Mouse (Mus musculus): Measurements from ENCODE around the gene Hist2h2aa2.
"Not testable (repeated sequence)": the region's sequence is repeated elsewhere in the genome, so short reads cannot be mapped to it uniquely, and the experiment has no call there.

Gene Hist2h2aa2

DNA sequence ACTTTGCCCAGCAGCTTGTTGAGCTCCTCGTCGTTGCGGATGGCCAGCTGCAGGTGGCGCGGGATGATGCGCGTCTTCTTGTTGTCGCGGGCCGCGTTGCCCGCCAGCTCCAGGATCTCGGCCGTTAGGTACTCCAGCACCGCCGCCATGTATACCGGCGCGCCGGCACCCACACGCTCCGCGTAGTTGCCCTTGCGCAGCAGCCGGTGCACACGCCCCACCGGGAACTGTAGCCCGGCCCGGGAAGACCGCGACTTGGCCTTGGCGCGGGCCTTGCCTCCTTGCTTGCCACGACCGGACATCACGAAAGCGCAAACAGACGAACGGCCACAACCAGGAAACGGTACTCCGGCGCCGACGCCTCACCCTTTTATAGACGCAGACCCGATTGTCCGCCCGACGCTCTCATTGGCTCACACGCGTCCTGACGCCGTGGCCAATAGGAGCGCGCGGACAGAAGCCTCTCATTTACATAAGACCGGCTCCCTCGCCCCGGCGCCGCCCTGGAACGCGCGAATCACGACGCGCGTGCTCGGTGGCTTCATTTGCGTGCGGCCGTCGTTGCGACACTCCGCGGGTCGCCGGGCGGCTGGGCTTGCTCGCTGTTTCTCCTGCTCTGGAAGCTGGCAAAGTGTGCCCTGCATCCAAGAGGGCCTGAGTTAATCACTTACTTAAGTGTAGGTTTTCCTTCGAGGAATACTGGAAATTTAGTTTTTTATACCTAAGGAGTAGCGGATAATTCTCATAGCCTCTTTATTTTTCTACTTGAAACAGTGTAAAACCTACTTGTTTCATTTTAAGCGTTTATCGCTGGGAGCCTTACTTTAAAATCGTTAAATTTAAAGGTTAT is at the start of gene Hist2h2aa2:
Gene Hist2h2aa2 (minus strand): TSS at position 328 of the 850 bp plus-strand sequence.
- DNase-seq: peak; percentile 95 to 100

DNA sequence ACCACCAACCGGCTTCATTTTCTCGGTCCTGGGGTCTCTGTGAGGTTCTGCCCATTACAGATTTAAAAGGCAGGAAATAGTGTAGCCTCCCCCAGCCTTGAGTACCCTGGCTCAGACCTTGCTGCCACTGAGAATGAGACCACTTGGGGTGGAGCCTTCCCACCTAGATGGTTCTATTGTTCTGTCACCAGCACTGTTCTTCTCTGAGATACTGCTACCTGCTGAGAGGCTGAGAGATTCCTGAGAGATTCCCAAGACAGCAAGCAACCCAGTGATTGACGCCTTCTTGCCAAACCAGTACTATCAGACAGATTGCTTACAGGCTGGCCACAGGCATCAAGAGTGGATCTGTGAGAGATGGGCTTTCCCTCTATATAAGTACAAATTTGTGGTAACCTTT is 49.1 kb upstream of the Hist2h2aa2 start:
- no peak for DNase-seq

DNA sequence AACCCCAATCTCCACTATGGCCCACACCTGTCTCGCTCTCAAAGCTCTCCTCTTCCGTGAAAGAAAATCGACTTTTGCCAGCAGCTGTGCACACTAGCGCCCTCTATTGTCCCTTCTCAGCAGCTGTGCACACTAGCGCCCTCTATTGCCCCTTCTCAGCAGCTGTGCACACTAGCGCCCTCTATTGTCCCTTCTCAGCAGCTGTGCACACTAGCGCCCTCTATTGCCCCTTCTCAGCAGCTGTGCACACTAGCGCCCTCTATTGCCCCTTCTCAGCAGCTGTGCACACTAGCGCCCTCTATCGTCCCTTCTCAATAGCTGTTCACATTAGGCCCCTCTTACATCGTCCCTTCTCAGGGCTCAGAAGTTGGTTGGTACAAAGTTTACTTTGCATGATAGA is 47.3 kb upstream of the Hist2h2aa2 start:
- DNase-seq: not testable (repeated sequence)

DNA sequence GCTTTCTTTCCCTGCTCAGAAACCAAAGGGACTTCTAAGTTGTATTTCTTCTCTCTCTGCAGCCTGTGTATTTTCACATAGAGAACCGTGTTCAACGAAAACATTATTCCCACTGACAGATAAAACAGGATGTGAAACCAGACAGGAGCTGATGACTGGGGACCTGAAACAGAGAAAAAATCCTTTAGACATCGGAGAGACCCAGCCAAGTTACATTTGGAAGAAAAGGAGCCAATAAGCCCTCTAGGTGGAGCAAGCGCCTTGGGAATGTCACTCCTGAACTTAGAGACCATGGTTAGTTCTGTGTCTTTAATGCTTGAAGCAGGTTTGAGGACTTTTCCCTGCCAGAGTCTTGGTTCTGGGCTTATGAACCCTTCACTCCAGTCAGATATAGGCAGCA is 44.4 kb upstream of the Hist2h2aa2 start:
- no peak for DNase-seq

DNA sequence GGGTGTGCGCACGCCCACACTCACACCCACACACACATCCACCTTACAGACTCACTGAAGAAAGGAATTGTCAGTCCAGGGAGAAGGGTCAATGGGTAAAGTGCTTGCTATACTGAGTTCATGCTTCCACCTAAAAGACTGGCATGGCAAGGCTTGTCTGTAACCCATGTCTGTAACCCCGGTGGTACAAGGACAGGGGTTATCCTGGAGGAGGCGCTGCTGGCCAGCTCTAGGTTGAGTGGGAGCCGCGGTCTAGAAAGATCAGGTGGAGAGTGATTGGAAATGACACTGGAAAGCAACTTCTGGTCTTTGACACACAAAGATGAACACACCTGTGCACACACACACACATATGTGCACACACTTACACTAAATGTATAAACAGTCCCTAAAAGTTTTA is 40.6 kb upstream of the Hist2h2aa2 start:
- DNase-seq: no peak

DNA sequence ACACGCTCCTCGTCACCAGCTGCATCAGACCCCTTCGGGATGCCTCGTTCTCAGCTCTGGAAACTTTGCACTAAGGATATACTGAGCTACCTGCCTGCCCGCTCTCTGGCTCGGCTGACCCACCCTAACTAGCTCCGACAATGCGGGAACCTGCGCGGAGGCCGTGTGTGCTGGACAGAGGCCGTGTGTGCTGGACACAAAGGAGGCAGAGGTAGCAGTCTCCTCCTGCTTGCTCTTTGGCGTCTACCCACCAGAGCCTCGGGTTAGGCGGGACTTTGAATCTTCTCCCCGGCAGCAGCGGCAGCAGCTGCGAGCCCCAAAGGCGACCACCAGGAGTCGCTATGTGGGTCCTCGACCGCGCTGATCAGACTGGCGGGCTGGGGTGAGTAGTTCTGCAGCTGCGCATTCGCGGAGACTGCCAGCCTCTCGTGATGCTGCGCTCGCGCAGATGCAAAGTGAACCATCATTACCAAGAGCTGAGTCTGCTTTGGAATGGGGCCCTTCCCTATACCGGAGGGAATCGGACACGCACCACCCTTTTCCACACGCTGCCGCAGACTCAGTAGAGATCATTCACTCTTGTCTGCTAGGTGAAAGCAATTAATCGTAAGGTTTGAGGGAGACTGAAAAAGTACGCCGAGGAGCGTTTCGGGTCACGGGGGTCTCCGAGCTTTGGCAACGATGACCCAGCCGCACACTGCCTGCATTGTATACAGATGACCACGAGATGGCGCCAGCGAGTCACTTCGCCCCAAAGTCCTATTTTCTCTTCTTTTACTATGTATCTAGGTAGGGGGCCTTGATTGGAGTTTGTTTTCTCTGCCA is 37.9 kb upstream of the Hist2h2aa2 start:
- peak; percentile 88 for DNase-seq

DNA sequence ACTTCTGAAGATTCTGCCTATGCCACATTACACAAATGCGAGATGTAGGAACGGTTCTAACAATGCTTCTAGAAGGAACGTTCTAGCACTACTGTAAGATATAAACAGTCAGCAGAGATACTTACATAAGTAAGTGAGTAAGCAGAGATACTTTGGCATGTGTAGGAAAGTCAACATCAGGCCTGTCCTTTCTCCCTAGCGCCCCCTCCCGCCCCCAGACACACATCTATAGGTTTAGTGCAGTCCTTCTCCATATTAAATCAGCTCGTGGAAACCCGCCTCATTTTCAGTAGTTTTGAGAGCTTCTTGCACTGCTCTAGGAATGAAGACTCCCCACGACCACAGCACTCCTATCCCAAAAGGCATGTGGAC is 37.3 kb upstream of the Hist2h2aa2 start:
- DNase-seq: peak in 1 of 2 experiments; percentile 32

DNA sequence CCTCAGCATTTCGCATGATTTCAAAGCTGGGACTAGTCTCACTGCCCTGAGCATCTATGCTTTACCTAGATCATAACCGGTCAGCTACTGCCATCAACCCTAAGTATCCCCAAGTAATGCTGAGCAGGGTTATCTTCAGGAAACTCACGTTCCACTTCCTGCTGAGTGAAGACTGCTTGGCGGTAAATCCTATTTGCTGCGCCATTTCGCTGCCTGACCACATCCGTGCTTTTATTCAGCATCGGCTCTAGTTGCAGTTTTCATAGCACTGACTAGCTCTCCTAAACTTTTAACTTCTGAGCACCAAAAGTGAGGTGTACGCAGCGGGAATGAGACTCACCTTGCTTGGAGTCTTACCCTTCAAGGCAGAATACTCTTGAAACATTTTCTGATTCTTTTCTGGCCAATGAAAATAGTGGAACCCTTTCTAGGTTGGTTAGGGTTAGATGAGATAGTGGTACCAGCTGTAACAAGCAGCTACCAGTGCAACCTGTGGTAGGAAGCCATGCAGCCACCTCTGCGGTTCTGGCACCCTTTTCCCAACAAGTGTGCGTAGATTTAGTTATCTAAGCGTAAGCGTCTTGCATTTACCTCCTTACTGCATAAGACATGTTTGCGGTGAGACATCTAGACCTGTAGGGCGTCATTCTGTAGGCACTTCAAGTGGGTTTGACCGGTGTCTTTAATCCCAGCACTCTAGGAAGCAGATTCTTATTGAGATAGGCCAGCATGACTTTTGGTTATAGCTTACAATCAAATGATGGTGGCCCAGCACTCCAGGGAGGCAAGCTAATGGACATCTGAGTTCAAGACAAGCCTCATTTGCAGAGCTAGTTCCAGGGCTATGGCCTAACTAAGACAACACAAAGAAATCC is 33.8 kb upstream of the Hist2h2aa2 start:
- no peak for DNase-seq

DNA sequence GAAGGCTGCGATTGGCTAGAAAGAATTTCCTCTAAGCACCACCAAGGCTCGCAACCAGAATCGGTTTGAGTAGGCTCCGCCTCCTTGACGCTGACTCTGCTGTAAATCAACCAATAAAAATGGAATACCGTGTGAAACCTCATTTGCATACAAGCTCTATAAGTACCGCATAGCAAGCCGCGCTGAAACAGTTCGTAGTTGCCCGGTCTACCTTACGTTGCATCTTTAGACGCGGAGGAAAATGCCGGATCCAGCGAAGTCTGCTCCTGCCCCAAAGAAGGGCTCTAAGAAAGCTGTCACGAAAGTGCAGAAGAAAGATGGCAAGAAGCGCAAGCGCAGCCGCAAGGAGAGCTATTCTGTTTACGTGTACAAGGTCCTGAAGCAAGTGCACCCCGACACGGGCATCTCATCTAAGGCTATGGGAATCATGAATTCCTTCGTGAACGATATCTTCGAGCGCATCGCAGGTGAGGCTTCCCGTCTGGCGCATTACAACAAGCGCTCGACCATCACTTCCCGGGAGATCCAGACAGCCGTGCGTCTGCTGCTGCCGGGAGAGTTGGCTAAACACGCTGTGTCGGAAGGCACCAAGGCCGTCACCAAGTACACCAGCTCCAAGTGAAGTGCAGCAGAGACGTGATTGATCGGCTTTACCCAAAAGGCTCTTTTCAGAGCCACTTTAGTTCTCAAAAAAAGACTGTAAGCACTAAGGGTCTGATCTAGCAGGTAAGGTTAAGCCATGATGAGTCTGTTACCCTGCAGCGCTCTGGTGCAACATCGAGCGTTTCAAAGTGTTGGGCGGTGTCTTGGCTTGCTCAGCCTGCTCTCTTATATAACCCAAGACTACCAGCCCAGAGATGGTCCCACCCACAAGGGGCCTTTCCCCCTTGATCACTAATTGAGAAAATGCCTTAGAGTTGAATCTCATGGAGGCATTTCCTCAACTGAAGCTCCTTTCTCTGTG is 29.7 kb upstream of the Hist2h2aa2 start, which contains the start of gene Hist2h2bb:
Gene Hist2h2bb (plus strand): TSS at position 242 of the 964 bp plus-strand sequence.
- peak; percentile 87 to 95 for DNase-seq

DNA sequence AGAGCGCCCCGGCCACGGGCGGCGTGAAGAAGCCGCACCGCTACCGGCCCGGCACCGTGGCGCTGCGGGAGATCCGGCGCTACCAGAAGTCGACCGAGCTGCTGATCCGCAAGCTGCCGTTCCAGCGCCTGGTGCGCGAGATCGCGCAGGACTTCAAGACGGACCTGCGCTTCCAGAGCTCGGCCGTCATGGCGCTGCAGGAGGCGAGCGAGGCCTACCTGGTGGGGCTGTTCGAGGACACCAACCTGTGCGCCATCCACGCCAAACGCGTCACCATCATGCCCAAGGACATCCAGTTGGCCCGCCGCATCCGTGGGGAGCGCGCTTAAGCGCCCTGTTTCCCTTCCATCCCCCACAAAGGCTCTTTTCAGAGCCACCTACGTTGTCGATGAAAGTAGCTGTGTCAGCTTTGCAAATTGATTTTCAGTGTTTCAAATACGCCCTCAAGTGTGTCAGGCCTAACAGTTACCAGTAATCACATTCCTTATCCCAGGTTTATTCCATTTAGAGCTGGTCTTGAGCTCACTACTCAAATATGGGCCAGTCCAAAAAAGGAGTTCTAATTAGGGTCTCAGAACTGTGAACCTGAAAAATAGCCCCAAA is 28.8 kb upstream of the Hist2h2aa2 start:
- DNase-seq: not testable (repeated sequence)

DNA sequence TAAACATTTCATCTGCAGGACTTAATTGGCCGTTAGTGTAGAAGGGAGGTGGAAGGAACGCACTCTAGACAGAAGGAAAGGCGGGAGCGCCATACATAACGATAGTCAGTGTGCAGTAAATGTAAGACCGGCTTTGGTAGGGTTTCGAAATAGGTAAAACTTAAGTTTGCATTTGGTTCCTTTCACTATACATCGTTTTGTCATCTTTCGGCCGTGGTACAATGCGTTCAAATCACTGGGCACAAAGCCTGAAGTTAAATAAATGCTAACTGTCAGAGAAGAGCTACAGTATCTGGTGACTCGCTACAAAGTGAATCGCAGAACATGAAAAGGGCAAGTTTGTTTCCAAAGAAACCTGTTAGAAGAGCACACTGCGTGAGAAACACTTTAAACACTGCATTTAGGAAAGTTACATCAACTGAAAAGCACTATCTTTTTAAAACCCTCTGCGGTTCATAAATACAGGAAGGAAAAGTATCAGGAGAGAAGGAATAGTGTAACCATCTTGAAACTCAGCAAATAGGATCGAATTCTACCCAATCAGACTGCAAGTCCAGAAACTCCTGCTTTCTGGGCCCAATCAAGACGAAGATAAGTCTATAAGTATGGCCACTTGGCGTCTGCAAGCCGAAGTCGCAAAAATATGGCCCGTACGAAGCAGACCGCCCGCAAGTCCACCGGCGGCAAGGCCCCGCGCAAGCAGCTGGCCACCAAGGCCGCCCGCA is 28.1 kb upstream of the Hist2h2aa2 start, which contains the start of gene Hist2h3b:
Gene Hist2h3b (plus strand): TSS at position 604 of the 725 bp plus-strand sequence.
- DNase-seq: peak; percentile 78 to 84

DNA sequence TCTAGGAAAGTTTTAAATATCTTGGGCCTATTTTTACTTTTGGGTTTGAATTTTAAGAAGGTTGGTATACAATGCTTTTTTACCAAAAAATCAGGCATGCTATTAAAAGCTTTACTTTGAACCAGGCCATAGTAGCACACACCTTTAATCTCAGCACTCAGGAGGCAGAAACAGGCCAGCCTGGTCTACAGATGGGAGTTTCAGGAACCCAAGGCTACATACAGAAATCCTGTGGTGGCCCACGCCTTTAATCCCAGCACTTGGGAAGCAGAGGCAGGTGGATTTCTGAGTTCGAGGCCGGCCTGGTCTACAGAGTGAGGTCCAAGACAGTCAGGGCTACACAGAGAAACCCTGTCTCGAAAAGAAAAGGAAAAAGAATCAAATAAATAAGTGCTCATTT is 27.5 kb upstream of the Hist2h2aa2 start:
- DNase-seq: no peak

DNA sequence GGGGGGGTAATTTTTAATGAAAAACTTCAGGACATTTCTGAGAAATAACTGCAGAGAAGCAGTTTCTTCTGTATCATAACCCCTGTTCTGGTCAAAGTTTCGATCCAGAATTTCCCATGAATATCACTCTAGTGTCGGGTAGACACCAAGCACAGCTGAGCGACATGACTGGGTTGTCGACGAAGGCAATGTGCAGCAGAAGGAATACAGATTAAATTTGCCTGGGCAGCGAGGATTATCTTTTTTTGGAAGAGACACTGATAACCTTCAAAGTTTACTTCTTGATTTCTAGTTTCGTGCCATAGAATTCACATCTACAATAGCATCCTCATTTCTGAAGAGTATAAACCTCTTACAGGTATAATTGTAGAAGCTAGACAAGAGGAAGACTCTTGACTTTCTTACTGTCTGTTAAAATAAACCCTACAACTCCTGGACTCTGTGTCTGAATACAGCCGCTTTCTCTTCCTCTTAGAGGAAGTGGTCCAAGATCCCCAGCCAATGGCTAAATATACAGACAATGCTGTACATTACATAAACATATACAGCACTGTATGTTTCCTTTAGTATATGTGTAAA is 26.1 kb upstream of the Hist2h2aa2 start:
- no peak for DNase-seq

DNA sequence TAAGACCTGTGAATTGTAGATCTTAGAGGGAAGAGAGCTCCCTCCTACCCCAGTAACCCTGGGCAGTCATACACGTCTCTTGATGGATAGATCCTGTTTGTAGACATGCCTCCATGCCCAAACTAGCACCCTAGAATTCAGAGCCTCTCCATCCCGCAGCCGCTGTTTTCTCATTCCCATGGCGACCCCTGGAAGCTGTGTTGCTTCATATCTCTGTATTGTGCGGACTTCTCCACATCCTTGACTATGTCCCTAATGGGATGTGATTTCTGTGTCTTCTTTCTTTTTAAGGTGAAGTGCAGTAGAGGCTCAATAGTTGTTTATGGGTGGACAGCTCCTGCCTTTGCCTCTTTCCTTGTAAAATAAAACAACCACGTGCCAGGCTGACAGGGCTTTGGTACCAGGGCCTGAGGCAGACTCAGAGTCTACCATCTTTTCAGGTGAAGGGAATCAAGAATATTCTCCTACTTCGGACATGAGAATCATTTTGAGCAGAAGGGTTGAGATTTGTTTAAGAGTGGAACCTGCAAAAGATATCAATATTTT is 24.4 kb upstream of the Hist2h2aa2 start:
- DNase-seq: no peak

DNA sequence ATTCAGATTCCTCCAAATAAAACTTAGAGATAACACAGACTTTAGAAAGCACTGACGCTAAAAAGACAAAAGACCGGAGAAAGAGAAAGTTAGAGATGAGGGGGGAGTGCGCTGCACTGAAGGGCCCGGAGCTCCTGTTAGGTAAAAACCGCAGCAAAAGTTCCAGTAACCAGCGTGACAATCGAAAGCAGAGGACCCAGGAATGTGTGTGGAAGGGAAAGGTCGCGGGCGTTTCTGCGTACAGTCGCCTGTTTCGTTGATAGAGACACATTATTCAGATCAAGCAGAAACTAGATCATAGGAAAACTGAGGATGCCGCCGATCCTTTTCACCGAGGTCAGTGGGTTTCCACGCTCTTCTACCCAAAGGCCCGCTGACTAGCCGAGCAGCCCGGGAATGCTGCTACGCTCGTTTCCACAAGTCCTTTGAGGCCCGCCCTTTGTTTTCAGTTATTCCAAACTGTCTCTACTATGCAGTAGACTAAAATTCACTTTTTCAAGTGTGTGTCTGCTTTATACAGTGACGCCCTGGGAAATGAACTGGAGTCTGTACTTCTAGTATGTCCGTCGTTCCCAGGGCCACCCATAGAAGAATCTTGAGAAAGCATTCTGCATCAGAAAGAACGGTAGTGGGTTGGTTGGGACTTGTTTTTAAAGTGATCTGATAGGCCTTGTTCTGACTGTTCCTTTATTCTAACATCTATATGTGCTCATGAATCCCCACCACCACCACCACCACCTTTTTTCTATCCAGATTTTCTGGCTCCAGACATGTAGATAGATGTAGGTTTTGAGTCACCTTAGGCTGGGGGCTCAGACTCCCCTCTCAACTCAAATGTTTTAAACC is 23.7 kb upstream of the Hist2h2aa2 start:
- DNase-seq: peak; percentile 36 to 62

DNA sequence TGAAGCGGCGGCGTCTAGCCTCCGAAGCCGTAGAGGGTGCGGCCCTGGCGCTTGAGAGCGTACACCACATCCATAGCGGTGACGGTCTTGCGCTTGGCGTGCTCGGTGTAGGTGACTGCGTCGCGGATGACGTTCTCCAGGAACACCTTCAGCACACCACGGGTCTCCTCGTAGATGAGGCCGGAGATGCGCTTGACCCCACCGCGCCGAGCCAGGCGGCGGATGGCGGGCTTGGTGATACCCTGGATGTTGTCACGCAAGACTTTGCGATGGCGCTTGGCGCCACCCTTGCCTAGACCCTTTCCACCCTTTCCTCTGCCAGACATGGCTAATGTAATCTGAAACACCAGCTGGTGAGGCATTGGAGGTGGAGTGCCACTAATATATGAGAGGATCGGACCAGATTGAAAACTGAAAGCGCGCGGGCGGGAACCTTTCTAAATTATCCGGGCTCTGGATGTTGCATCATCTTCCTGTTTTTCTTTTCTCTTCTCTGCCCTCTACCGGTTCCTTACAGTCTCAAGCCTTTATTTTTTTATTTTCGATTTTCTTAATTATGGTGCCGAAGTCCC is 23.0 kb upstream of the Hist2h2aa2 start, which contains the start of gene Hist2h4:
Gene Hist2h4 (minus strand): TSS at position 333 of the 572 bp plus-strand sequence.
- peak; percentile 93 to 99 for DNase-seq

DNA sequence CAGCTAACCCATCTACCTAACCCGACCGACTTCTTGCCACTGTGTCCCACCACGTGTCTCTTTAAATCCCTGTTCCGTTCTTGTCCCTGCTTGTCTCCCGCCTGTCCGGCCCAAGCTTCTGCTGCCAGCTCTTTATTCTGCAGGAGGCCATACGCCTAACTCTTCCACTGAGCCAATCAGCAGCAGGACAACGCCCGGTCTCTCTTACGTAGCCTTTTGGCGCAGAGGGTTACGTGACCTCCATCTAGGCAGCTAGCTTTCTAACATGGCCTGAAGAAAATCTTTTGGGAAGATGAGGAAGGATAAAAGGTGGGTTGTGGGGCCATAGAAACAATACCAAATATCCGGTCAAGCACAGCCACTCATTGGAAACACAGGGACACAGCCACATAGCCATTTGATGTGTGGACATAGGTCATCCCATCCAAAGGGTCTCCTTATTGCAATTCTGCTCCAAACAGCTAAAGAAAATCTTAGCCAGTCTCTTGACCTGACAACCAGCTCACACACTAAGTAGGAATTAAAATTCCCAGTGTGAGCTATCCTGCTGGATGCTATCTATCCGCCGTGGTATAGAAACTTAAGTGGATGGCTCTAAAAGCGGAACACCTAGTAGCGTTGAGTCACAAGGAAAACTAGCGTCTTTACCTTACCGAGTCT is 22.3 kb upstream of the Hist2h2aa2 start:
- peak; percentile 88 to 91 for DNase-seq
